Mouse (Mus musculus) gastrocnemius, postnatal 25 days (tissue): ENCODE data around the gene Vash2. TPM values are rescaled to one million over a fixed set of nuclear protein-coding genes. Genes with fewer than 3 reads are reported as not detected.
A peak's percentile ranks its signal among the peaks of the same experiment; 100 is the strongest.
"Not testable (repeated sequence)": the region's sequence is repeated elsewhere in the genome, so short reads cannot be mapped to it uniquely, and the experiment has no call there.

Source experiments
- DNase-seq: peaks from one replicate; pipeline ENCODE4 v3.0.0; 2022
- total RNA-seq, 2 experiments: library from RNA; stranded (reverse); gene quantifications; 1 replicate in 1 of 2; 2 replicates in 1 of 2; pipeline ENCODE4 v1.2.3; 2021

The Vash2 gene
- total RNA-seq, 2 experiments from 2014 or later, result 0.59 to 1.7 TPM

DNA sequence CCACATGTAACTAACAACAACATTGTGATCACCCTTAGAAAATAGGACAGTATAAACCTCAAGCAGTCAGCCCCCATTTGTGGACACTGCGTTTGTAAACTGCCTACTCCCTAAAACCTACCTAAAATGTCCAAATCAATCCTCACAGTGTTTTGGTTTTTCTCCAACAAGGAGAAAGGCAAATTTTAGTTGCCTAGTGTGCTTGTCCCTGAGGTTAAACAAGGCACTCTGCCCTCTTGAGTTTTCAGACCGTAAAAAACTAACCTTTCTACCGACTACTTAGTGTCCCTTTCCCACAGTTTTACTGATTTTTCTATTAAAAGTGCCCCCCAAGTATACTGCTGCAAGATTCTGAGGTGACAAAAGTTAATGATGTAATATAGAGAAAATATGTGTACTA, 51.8 kb downstream of the Vash2 start:
- no peak for DNase-seq

DNA sequence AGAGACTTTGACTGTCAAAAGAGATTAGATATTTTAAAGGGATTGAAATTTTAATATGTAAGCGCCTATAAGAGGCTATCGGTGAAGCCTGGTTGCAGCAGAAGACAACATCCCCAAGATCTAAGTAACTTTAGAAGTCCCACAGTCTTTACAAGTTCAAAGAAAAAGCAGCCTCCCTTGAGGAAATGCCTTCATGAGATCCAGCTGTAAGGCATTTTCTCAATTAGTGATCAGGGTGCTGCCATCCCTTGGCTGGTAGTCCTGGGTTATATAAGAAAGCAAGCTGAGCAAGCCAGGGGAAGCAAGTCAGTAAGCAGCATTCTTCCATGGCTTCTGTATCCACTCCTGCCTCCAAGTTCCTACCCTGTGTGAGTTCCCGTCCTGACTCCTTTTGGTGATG, 54.3 kb downstream of the Vash2 start, which contains the start of gene Angel2:
Gene Angel2 (plus strand): TSS at position 301 of the 400 bp plus-strand sequence.
- not testable (repeated sequence) for DNase-seq

GRCm38 (mm10) chr1:190919725-190920469, 59.2 kb downstream of the Vash2 start:
- DNase-seq, result no peak

GRCm38 (mm10) chr1:190918938-190919337, 60.2 kb downstream of the Vash2 start:
- no peak for DNase-seq

DNA sequence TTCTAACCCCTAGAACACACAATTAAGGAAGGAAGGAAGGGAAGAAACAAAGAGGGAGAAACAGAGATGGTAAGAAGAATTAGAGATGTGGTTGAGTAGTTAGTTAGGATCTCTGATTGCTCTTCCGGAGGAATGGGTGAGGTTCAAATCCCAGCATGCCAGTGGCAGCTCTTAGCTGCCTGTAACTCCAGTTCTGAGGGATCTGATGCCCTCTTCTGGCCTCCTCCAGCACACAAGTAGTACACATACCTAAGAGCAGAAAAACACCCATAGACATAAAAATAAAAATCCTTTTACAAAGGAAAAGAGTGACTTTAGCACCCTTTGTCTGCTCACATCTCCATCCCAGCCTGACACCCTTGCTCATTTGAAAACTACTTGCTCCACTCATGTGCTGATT, 66.5 kb downstream of the Vash2 start:
- no peak for DNase-seq

DNA sequence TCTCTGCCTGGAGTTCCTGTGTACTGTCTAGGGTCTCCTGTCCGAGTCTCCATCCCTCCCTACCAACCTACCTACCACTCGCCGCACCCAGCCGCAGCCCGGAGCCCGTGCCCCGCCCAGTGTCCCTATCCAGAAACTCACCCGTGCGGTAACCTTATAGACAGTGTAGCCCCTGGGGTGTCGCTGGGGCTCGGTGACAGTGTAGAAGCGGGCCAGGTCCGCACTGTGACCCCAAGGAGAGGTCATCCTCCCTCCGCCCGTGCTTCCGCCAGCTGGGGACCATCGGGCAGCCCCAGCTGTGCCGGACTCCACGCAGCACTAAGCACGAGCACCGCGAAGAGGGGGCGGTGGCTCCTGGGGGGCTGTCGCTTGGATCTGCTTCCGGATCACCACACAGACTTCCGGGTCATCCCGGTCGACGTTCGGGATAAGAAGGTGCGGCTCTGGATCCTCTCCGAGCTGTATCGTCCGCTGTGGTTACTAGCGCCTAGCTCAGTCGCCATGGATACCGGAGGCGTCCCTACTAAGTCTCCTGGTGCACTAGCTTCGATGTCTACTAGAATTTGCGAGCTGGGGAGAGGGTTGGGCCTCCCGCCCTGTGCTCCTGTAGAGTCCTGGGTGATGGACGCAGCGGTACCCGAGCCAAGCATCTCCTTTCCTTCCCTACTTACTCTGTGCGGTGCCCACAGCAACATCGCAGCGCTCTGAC, 67.5 kb downstream of the Vash2 start, which contains the start of gene Rps6kc1:
Gene Rps6kc1 (minus strand): TSS at position 356 of the 709 bp plus-strand sequence.
- DNase-seq, result peak; percentile 79

DNA sequence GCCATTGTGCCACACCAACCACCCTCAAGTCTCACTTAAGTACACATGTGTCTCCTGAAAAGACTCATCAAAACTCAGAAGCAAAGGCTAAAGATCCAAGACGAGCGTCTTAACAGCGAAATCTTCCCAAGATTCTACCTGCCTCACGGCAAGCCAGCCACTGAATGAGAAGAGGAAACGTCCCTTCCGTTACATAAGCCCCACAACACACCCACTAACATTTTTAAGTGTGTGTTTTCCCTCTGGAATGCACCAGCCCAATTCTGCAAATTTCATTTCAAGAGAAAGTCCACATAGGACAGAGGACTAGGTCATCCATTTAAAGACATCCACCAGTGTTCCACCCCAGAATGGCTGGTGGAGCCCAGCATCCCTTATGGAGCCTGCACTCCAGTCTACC, 68.3 kb downstream of the Vash2 start:
- DNase-seq, result no peak

- no peak for DNase-seq
Measured at GRCm38 (mm10) chr1:190904714-190905113, 74.4 kb downstream of the Vash2 start.

GRCm38 (mm10) chr1:190904136-190904535, 75.0 kb downstream of the Vash2 start:
- DNase-seq, result no peak

DNA sequence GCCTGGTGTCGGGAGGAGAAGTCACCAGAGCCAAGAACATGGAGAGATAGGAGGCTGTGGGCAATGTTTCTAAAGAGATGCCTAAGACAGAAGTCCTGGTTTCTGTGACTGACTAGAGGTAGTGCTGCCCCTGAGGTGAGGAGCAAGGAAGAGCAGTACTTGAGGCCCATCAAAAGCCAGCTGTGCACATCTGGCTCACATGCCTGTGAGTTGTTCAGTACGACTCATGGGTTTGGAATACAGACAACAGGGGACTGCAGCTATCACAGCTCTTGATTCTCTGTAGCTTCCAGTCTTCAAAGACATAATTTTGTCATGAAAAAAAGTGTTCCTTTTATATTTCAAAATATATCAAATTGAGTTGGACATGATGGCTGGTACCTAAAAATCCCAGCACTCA, 78.0 kb downstream of the Vash2 start:
- no peak for DNase-seq

DNA sequence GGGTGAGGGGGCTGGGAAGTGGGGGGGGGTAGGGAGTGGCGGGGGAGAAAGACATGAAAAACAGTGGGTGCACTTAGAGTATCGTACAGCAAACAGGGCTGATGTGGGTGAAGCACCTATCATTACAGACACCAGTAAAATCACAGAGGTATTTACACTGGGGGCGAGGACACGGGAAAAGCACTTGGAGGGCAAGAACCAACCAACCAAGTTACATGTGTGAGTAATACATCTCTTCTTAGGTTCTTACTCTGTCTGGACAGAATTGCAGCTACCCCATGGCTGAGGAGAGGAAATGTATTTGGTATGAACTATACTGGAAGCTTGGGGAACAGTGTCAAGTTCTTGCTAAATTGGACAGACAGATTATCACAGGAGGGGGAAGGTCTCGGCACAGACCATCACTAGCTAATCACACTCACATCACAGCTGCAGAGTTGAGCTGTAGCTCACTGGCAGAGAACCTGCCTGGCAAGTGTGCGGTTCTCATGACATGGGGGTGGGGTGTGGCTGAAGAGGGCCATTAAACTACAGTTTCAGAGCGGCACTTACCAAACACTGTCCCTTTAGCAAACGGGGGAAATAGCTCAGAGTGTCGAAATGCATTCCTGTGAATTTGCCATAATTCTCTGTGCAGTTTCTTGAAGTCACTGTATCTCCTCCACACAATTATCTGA, 80.1 kb downstream of the Vash2 start:
- DNase-seq, result no peak

GRCm38 (mm10) chr1:190898186-190898585, 80.9 kb downstream of the Vash2 start:
- DNase-seq, result no peak

Other genes starting within 250 kb of the Vash2 start
- gene Rps6kc1, start 67.5 kb downstream of the Vash2 start, total RNA-seq, result 10 to 100 TPM; 11.2 to 14.8 TPM
- gene Angel2, start 54.2 kb downstream of the Vash2 start, total RNA-seq, result 10 to 100 TPM; 20.7 to 24.6 TPM
- gene Flvcr1, start 46.9 kb upstream of the Vash2 start, total RNA-seq, result 10 to 100 TPM; 16.4 to 22.3 TPM
- not detected for gene Spata45, start 57.3 kb upstream of the Vash2 start, total RNA-seq
- gene Tatdn3, start 83.6 kb upstream of the Vash2 start, total RNA-seq, result 10 to 100 TPM; 11.8 to 12.3 TPM
- gene Nsl1, start 83.7 kb upstream of the Vash2 start, total RNA-seq, result under 1 TPM; 0.26 to 0.56 TPM
- gene Batf3, start 118.6 kb upstream of the Vash2 start, total RNA-seq, result under 1 TPM in 1 of 2 experiments, not detected in 1; 0.43 TPM
- not detected for gene Fam71a, start 185.5 kb upstream of the Vash2 start, total RNA-seq
- gene Atf3, start 238.7 kb upstream of the Vash2 start, total RNA-seq, result 10 to 100 TPM in 1 of 2 experiments, 1 to 10 TPM in 1; 7.0 to 12.6 TPM